Mouse (Mus musculus) G1E (cell line): ENCODE measurements around the gene Prkcz. TPM values are rescaled to one million over a fixed set of nuclear protein-coding genes. Genes with fewer than 3 reads are reported as not detected.
A peak's percentile ranks its signal among the peaks of the same experiment; 100 is the strongest.

ENCODE experiments used
- ATAC-seq: 2 replicates; pipeline ENCODE4 v1.8.0; 2016; ENCODE audit warnings: mild to moderate bottlenecking; ENCODE audit not compliant: insufficient number of reproducible peaks, poor library complexity, low FRiP score, severe bottlenecking; ENCODE audit errors: extremely low read depth
- DNase-seq: peaks from one replicate; pipeline ENCODE4 v3.0.0; 2012; ENCODE audit warnings: low spot score
- H3K27me3 ChIP-seq: 2 replicates; pipeline ENCODE4 v1.6.1; 2012; ENCODE audit warnings: mild to moderate bottlenecking, low read length, inconsistent platforms; ENCODE audit not compliant: insufficient read depth
- H3K36me3 ChIP-seq: replicated peaks from 2 replicates; pipeline ENCODE3; 2012; ENCODE audit warnings: mild to moderate bottlenecking, inconsistent platforms
- H3K4me1 ChIP-seq: 2 replicates; pipeline ENCODE4 v1.6.1; 2012; ENCODE audit warnings: low read depth, low read length, inconsistent platforms, mixed read lengths; ENCODE audit not compliant: insufficient read depth
- H3K4me3 ChIP-seq: 2 replicates; pipeline ENCODE4 v1.5.1; 2012; ENCODE audit warnings: low read depth, mild to moderate bottlenecking, inconsistent platforms, low read length, moderate library complexity, mixed read lengths
- H3K9me3 ChIP-seq: replicated peaks from 2 replicates; pipeline ENCODE4 v1.6.1; 2012; ENCODE audit warnings: inconsistent platforms
- CTCF ChIP-seq: IDR thresholded peaks from 2 replicates; pipeline ENCODE4 v1.5.1; 2012; ENCODE audit warnings: low read depth, low read length, inconsistent platforms, mixed read lengths
- GATA1 ChIP-seq: IDR thresholded peaks from 2 replicates; pipeline ENCODE4 v1.6.1; 2012; ENCODE audit warnings: borderline replicate concordance, low read length, inconsistent platforms, mixed read lengths
- GATA2 ChIP-seq: IDR thresholded peaks from 2 replicates; pipeline ENCODE4 v1.6.1; 2012; ENCODE audit warnings: low read depth, low read length, inconsistent platforms, borderline replicate concordance
- POLR2AphosphoS5 ChIP-seq: IDR thresholded peaks from 2 replicates; pipeline ENCODE4 v1.6.1; 2012; ENCODE audit warnings: low read depth, low read length, inconsistent platforms; ENCODE audit not compliant: insufficient replicate concordance
- TAL1 ChIP-seq: conservative IDR thresholded peaks from 2 replicates; pipeline ENCODE4 v1.6.1; 2012; ENCODE audit warnings: low read depth, low read length, inconsistent platforms, mixed read lengths
- polyA plus RNA-seq: library from polyadenylated mRNA; stranded (reverse); fragments of >175 nt; gene quantifications from 2 replicates; pipeline ENCODE4 v1.2.3, GENCODE M21; 2012
- total RNA-seq, 2 experiments: library from RNA; stranded (forward) in 1 of 2; stranded (reverse) in 1 of 2; fragments of 200-1000 nt in 1 of 2; fragments of >200 nt in 1 of 2; fragmentation: Nextera tagmentation in 1 of 2; gene quantifications; 2 replicates each; pipeline ENCODE4 v1.2.3; 2014 to 2017

The Prkcz gene
- total and polyA plus RNA-seq, 3 experiments: 0.55 TPM; not detected in 2

- TF ChIP-seq POLR2AphosphoS5 (no peak), GATA1 (no peak), GATA2 (no peak), CTCF (no peak), TAL1 (no peak)
- Histone ChIP-seq H3K36me3 (peaks cover 54% of the 10 kb centered on the region), H3K9me3 (no peaks in the 10 kb centered on the region), H3K4me3 (peak overlapping the region; percentile 79), H3K27me3 (peaks cover 22% of the 10 kb centered on the region), H3K4me1 (peaks cover 82% of the 10 kb centered on the region)
- ATAC-seq (no peak), DNase-seq (no peak)
These were observed 140.7 kb downstream of the Prkcz start for GRCm38 (mm10) chr4:155220213-155221100.

- TF ChIP-seq POLR2AphosphoS5: no peak
- DNase-seq (no peak), ATAC-seq (no peak)
- peaks cover 63% of the 10 kb centered on the region for H3K36me3 ChIP-seq
- H3K4me1 ChIP-seq: peaks cover 77% of the 10 kb centered on the region
- no peak overlapping the region; the same call in 1 of the 2 replicates for H3K4me3 ChIP-seq
- no peaks in the 10 kb centered on the region for H3K9me3 ChIP-seq
- H3K27me3 ChIP-seq: peaks cover 20% of the 10 kb centered on the region
These were observed 141.6 kb downstream of the Prkcz start for GRCm38 (mm10) chr4:155219271-155220212.

GRCm38 (mm10) chr4:155218104-155218732 lies 142.9 kb downstream of the Prkcz start:
- Histone ChIP-seq H3K36me3 (peaks cover 74% of the 10 kb centered on the region), H3K4me1 (peaks cover 68% of the 10 kb centered on the region), H3K27me3 (peaks cover 16% of the 10 kb centered on the region), H3K9me3 (no peaks in the 10 kb centered on the region), H3K4me3 (no peak overlapping the region)
- TF ChIP-seq TAL1: no peak
- TF ChIP-seq POLR2AphosphoS5: no peak
- no peak for TF ChIP-seq GATA1
- TF ChIP-seq CTCF: no peak
- no peak for TF ChIP-seq GATA2
- DNase-seq (no peak), ATAC-seq (no peak)

GRCm38 (mm10) chr4:155217241-155218103 lies 143.7 kb downstream of the Prkcz start:
- peaks cover 68% of the 10 kb centered on the region for H3K4me1 ChIP-seq
- H3K27me3 ChIP-seq: peaks cover 16% of the 10 kb centered on the region
- H3K36me3 ChIP-seq: peaks cover 81% of the 10 kb centered on the region
- no peak for TF ChIP-seq POLR2AphosphoS5
- no peak for TF ChIP-seq TAL1
- no peak for TF ChIP-seq GATA2
- TF ChIP-seq GATA1: no peak
- TF ChIP-seq CTCF: no peak
- DNase-seq: no peak
- no peak overlapping the region for H3K4me3 ChIP-seq
- H3K9me3 ChIP-seq: no peaks in the 10 kb centered on the region
- ATAC-seq: no peak

- peaks cover 57% of the 10 kb centered on the region for H3K4me1 ChIP-seq
- H3K27me3 ChIP-seq: peaks cover 7% of the 10 kb centered on the region
- no peak for DNase-seq
- TF ChIP-seq GATA2 (no peak), GATA1 (no peak), CTCF (no peak), TAL1 (no peak), POLR2AphosphoS5 (no peak)
- peaks cover 91% of the 10 kb centered on the region for H3K36me3 ChIP-seq
- no peaks in the 10 kb centered on the region for H3K9me3 ChIP-seq
- no peak overlapping the region for H3K4me3 ChIP-seq
- no peak for ATAC-seq
These were observed 145.2 kb downstream of the Prkcz start for GRCm38 (mm10) chr4:155215773-155216630.
